Mouse (Mus musculus): Measurements from ENCODE around the gene Gtse1.

The Gtse1 gene

GRCm38 (mm10) chr15:85878848-85879497, 19.4 kb downstream of the Gtse1 start, which contains the start of gene Trmu:
Gene Trmu (plus strand): TSS chr15:85879312.
- DNase-seq, result peak; percentile 93

DNA sequence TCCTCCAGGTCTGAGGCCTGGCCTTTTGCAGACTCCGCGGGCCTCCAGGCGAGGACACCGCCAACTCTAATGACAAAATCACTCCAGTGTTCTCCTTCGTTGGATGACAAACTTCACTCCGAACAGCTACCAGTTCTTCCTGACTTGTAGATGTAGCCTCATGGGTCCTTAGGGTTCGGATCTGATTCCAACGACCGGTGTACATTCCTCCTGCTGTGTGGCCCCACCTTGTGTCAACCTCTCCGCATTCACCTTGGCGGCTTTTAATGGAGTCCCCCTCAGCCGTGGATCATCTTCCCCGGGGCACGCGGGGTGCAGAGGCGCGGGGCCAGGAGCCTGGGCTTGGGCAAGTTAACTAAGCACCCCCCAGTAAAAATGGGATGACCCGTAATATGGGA, 20.0 kb downstream of the Gtse1 start:
- DNase-seq, result no peak

DNA sequence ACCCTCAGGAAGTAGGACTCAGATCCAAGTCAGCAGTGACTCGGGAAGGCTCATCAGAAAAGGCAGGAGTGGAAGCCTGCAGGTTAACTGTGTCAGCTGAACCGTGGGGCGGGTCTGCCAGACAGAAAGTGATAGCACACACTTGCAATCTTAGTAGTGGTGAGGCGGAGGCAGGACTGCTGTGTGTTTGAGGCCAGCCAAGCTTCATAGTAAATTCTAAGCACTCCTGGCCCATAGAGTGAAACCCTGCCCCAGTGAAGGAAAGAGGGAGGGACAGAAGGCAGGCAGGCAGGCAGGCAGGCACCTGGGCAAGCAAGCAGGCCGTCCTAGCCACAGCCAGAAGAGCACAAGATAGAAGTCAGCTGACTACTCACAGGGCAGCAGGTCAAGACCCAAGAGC, 26.1 kb downstream of the Gtse1 start:
- DNase-seq, result no peak

DNA sequence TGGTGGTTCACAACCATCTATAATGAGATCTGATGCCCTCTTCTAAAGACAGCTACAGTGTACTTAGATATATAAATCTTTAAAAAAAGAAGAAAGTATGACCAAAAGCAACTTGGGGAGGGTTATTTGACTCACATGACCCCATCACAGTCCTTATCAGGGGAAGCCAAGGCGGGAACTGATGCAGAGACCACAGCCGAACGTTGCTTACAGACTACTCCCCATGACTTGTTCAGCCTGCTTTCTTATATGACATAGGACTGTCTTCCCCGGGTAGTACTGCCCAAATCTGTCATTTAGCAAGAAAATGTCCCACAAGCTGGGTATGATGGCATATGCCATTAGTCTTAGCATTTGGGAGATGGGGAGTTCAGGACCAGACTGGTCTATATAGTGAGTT, 29.7 kb downstream of the Gtse1 start:
- DNase-seq, result no peak

DNA sequence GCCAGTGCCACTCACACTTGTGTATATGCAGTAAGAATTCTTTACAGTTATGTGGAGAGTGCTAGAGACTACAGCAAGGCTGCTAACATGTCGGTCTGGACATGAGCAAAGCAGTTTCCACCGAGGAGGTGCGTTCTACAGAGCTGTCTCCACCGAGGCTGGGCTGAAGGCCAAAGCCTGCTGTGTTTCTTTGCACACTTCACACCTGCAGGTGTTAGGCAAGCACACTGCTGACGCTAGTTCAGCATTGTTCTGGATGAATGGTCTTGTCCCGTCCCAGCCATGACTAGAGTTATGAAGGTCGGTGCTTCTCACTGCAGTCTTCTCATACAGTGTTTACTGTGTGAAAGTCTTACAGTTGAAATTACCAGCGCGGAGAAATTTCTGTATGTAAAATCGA, 32.4 kb downstream of the Gtse1 start:
- DNase-seq, result no peak

DNA sequence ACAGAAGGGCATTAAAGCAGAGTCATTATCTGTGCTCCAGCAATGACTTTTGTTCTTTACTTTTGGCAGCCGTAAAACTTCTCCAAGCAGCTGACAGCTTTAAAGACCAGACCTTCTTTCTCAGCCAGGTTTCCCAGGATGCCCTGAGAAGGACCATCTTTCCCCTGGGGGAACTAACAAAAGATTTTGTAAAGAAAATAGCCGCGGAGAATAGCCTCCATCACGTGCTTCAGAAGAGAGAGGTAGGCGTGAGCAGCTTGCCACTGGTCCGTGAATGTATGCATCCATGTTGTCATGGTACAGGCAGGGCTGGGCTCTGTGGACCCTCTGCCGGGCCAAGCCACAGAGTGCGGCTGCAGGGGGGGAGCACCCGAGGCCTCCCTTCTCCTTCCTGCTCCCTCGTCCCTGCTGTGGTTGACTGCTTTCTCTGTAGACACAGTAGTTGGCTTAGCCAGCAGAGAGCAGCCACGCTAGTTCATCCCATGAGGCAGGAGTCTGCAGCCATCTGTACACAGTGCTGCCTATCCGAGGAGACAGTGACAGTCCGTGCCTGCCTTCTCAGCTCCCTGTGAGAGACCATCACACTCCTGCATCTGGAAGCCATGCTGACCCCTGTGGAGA, 33.1 kb downstream of the Gtse1 start:
- DNase-seq, result no peak

DNA sequence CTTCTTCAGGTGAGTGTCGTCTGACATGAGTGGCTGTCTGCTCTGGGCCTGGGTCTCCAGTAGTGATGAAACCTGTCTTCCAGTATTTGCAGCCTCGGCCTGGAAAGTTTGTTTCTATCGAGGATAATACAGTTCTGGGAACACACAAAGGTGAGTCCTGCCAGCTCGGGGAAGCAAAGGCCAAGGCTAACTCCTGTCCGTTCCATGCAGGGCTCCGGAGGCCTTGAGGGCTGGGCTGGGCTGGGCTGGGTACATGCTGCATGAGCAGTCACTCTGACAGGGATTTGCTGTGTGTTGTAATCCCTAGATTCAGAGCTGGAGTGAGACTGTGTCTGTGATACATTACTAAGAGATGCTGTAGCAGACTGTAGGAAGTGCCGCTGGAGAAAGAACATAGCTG, 34.3 kb downstream of the Gtse1 start:
- DNase-seq, result no peak

GRCm38 (mm10) chr15:85896284-85896683, 36.7 kb downstream of the Gtse1 start:
- DNase-seq, result peak; percentile 83

GRCm38 (mm10) chr15:85897113-85897512, 37.6 kb downstream of the Gtse1 start:
- no peak for DNase-seq

DNA sequence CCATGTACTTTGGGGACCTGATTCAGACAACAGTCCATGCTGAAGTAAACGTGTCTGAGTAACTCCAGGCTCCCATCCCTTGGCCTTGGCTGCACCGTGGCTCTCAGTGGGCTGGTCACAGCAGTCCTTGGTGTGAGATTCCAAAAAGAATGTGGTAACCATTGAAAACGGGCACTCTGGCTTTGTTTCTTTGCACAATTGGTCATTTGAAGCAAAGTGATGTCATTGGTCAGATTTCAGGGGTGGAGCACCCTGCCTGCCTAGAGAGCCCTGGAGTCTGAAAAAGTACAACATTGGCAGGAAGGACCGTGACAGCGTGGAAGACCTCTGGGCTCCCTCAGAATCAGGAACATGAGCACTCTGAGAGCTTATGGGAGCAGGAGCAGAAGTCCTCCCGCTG, 39.9 kb downstream of the Gtse1 start:
- DNase-seq, result no peak

GRCm38 (mm10) chr15:85900318-85900717, 40.8 kb downstream of the Gtse1 start:
- no peak for DNase-seq

DNA sequence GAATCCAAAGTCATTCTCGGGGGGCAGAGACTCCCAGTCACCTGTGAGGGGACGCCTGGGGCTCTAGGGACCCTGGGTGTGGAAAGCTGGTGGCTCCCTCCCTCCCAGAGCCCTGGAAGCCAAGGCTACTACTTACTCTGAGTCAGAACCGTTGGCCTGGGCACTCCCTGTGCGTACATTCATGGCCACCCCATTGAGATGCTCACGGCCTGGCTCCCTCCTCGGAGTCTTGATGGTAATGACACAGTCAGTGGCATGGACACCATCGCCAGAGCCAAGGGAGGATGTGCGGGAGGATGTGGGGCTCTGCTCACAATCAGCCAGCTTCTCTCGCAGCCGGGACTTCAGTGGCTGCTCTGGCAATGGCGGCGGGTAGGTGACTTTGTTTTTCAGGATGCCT, 41.3 kb downstream of the Gtse1 start:
- no peak for DNase-seq

DNA sequence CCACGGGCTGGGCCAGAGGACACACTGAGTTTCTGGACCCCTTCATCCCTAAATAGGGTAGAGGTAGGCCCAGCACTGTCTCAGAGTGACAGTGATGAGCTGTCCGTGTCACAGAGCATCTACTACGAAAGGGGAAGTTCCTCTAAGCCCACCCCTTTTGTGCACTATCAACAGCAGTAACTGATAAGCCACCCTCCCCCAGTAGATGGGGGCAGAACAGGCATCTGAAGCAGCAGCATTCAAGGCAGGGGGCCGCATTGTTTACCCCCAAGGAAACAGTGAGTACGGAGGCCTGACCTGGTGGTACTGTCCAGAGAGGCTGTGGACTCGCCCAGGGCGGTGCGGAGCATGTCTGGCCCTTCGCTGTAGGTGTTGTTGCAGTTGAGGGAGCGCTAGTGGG, 43.0 kb downstream of the Gtse1 start:
- DNase-seq, result no peak

DNA sequence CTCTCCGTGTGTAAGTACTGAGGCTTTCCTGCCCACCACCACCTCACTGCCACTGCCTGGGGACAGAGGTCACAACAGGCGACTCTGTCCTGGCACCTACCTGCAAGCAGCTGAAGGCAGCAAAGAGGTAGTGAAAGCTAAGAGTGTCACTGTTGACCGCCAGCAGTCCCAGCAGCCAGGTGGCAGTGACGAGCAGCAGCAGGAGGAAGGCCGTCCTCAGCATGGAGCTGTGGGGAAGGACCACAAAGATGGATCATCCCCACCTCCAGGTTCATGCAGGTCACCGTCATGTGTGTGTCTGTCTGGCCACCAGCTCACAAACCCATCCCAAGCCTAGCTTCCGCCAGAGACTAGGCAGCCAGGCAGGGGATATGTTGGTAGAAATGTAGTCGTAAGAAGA, 44.3 kb downstream of the Gtse1 start:
- DNase-seq, result no peak

DNA sequence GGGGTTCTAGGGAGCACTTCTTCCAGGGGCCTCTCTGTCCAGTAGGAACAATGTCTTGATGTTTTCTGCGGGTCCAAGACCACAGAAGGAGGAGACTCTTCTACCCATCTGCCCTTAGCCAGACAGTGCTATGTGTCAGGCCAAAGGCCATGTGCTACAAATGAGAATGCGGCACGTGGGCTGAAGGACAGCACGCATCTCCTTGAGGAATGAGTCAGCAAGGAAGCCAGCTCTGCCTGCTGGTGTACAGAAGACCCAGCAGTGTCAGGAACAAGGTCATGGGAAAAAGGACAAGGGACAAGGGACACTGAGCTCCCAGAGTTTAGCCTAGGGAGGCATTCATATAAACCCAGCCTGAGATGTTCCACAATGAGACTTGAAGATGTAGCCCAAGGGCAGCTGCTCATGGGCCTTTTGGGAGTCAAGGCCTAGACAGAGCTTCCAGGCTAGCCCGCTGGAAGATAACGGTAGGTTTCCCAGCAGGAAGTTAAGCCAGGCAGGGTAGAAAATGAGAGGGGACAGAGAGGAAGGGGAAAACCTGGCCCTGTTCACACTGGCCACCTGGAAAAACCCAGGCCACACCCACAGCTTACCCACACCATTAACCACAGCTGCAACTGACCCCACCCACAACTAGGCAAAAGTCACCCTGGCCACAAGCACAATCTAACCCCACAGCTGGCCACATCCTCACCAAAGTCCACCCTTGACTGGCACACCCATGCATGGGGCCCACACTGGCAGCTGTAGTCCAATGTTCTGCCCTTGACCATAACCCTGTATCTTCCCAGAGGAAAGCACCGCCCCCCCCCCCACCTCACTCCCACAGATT, 49.3 kb downstream of the Gtse1 start:
- DNase-seq, result no peak

- DNase-seq, result no peak
Measured at GRCm38 (mm10) chr15:85909492-85909829, 49.9 kb downstream of the Gtse1 start.

- no peak for DNase-seq
Measured at GRCm38 (mm10) chr15:85909931-85910330, 50.4 kb downstream of the Gtse1 start.

- no peak for DNase-seq
Measured at GRCm38 (mm10) chr15:85913605-85914004, 54.1 kb downstream of the Gtse1 start.

DNA sequence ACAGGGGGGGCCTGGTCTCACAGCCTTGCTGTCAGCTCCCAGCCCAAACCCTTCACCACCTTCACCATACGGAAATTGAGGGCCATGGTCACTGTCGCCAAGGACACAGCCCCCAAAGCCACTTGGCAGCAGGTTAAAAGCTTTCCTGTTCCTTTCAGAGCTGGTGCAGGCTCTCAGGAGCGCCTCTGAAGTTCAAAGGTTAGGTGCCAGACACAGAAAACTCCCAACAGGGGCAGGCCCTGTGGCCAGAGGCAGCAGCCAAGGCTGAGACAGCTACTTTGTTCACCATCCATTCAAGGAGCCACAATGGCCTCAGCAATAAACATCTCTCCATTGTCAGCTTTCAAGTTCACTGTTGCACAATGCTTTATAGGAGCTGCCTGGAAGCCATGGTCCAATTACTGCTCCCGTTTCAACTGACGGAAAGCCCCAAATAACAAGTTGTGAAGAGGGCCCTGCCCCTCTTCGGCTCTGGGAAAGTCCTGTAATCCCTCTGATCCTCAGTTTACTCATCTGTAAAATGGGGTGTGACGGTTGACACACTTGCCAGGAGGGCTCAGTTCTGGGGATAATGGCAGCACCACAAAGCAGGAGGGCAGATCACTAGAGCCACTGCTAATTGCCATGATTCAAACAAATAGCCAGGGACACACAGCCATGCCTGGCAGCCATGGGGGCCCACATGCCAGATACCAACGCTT, 59.8 kb downstream of the Gtse1 start:
- DNase-seq, result no peak

- no peak for DNase-seq
Measured at GRCm38 (mm10) chr15:85919892-85920248, 60.3 kb downstream of the Gtse1 start.

DNA sequence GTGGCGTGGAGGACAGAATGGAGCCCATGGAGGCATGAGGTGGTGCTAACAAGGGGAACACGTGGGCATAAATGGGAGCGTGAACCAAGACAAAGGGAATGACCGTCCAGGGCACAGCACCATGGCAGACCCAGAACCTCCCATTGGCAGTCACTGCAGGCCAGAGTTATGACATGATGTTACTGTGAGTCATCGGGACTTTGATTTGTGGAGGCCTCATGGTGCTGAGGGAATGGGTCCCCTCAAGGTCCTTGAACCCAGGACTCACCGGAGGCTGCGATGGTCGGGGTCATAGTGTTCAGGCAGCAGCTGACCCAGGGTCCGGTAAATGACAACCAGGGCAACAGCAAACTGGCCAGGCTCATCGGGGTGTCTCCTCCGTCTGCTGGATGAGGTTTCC, 62.3 kb downstream of the Gtse1 start:
- no peak for DNase-seq

All from cerebellum, adult 9-10 months (tissue).